In genomic region chr1:172563465-172563828, GRCm38 (mm10) we compare ENCODE assay signal across 9 mouse cellular contexts. TPM values are rescaled to one million over a fixed set of nuclear protein-coding genes. Genes with fewer than 3 reads are reported as not detected.
DNase-seq lines count a peak whose midpoint lies in the region; ATAC-seq and TF ChIP-seq lines count a peak whose summit lies in the region.
"Had no signal": no experiment of that assay in that cellular context is flagged by ENCODE, and none has a peak within 500 bp of the region (broad histone marks: within the 10 kb centered on the region; RNA-seq: fewer than 3 reads in every experiment).

No protein-coding gene starts in this region.

- peaks cover 41% of the 10 kb centered on the region for H3K27me3 ChIP-seq in lung, embryonic 15.5 days
- H3K27me3 ChIP-seq in forebrain, embryonic 14.5 days (replicated peaks; ENCODE audit: control insufficient read depth, insufficient read depth, low read length): peaks cover 17% of the 10 kb centered on the region
- H3K27me3 ChIP-seq in liver, embryonic 12.5 days (replicated peaks): peaks cover 84% of the 10 kb centered on the region
- H3K27me3 ChIP-seq in small intestine, adult 2 months (ENCODE audit: control insufficient read depth, insufficient read depth, low read length): 0 out of 2 replicates have a peak, but pooled peaks cover 2% of the 10 kb centered on the region

- peak overlapping the region; percentile 53; the same call in 1 of the 2 replicates for H3K9ac ChIP-seq in lung, embryonic 15.5 days
- peak overlapping the region; percentile 69 for H3K9ac ChIP-seq in forebrain, embryonic 14.5 days (ENCODE audit: low read length)
- no peak overlapping the region for H3K9ac ChIP-seq in liver, embryonic 12.5 days

- 1% methylated on average over 10 of the region's 10 CpGs for WGBS in lung, embryonic 15.5 days
- WGBS in forebrain, embryonic 14.5 days: 2% methylated on average over 10 of the region's 10 CpGs
- 6% methylated on average over 10 of the region's 10 CpGs for WGBS in liver, embryonic 12.5 days (ENCODE audit: insufficient replicate concordance)
- 7% methylated on average over 10 of the region's 10 CpGs for whole genome bisulfite sequencing in small intestine, adult 2 months

- H3K4me2 ChIP-seq in lung, embryonic 15.5 days: peak overlapping the region; percentile 98
- peak overlapping the region; percentile 99 for H3K4me2 ChIP-seq in forebrain, embryonic 14.5 days (ENCODE audit: low read length)
- H3K4me2 ChIP-seq in liver, embryonic 12.5 days: peak overlapping the region; percentile 72

- H3K4me1 ChIP-seq in lung, embryonic 15.5 days: peaks cover 15% of the 10 kb centered on the region; the same call in 1 of the 2 replicates
- peaks cover 5% of the 10 kb centered on the region; the same call in 1 of the 2 replicates for H3K4me1 ChIP-seq in forebrain, embryonic 14.5 days (ENCODE audit: control insufficient read depth, insufficient read depth, low read length)
- peaks cover 13% of the 10 kb centered on the region for H3K4me1 ChIP-seq in liver, embryonic 12.5 days
- H3K4me1 ChIP-seq in small intestine, adult 2 months (ENCODE audit: control insufficient read depth, insufficient read depth, insufficient read length, low read length): peaks cover 12% of the 10 kb centered on the region

- no peak for DNase-seq in lung, postnatal 14 days
- no peak for DNase-seq in forebrain, embryonic 14.5 days (ENCODE audit: low spot score)
- DNase-seq in left cerebral cortex, postnatal 10 days (ENCODE audit: extremely low spot score in 1 of 2, low spot score in 2 of 2): no peak
- no peak for DNase-seq in right cerebral cortex, adult 18-20 months
- no peak for DNase-seq in MN1 (ENCODE audit: low spot score)

- intact Hi-C loops in left cerebral cortex, postnatal 10 days (cut with DNase I): loop anchor here (2.0 kb wide), 1 partner anchor 35 kb away; no protein-coding TSS in a partner anchor

- H3K9me3 ChIP-seq in lung, embryonic 15.5 days: no peaks in the 10 kb centered on the region
- no peaks in the 10 kb centered on the region for H3K9me3 ChIP-seq in forebrain, embryonic 14.5 days (replicated peaks; ENCODE audit: control insufficient read depth, low read length)
- H3K9me3 ChIP-seq in liver, embryonic 12.5 days (replicated peaks): no peaks in the 10 kb centered on the region

- no peaks in the 10 kb centered on the region for H3K36me3 ChIP-seq in lung, embryonic 15.5 days
- no peaks in the 10 kb centered on the region for H3K36me3 ChIP-seq in forebrain, embryonic 14.5 days (ENCODE audit: control insufficient read depth, insufficient read depth, low read length)
- no peaks in the 10 kb centered on the region for H3K36me3 ChIP-seq in liver, embryonic 12.5 days
- H3K36me3 ChIP-seq in small intestine, adult 2 months (ENCODE audit: control insufficient read depth, insufficient read depth, low read length): no peaks in the 10 kb centered on the region

- peak overlapping the region; percentile 63 for H3K4me3 ChIP-seq in lung, embryonic 15.5 days
- H3K4me3 ChIP-seq in forebrain, embryonic 14.5 days (ENCODE audit: low read depth, low read length): peak overlapping the region; percentile 71
- peak overlapping the region; percentile 53 for H3K4me3 ChIP-seq in liver, embryonic 12.5 days
- H3K4me3 ChIP-seq in small intestine, adult 2 months (ENCODE audit: low read depth, low read length): peak overlapping the region; percentile 74

- no peak for TF ChIP-seq CTCF in small intestine, adult 2 months (IDR thresholded peaks at IDR 0.05; ENCODE audit: extremely low read depth, insufficient read length, insufficient replicate concordance, low read depth, low read length)

- TF ChIP-seq POLR2A in small intestine, adult 2 months (IDR thresholded peaks at IDR 0.05; ENCODE audit: low read depth, low read length): no peak

- ATAC-seq in lung, embryonic 15.5 days (ENCODE audit: borderline replicate concordance, extremely low read depth, low FRiP score, low TSS enrichment): no peak; the same call in 1 of the 2 replicates
- ATAC-seq in forebrain, embryonic 14.5 days: no peak
- no peak; the same call in 1 of the 2 replicates for ATAC-seq in liver, embryonic 12.5 days

- H3K27ac ChIP-seq in lung, embryonic 15.5 days: peak overlapping the region; percentile 18; the same call in 1 of the 2 replicates
- no peak overlapping the region for H3K27ac ChIP-seq in forebrain, embryonic 14.5 days (ENCODE audit: low read depth, low read length)
- no peak overlapping the region for H3K27ac ChIP-seq in liver, embryonic 12.5 days
- peak overlapping the region; percentile 56; the same call in 1 of the 2 replicates for H3K27ac ChIP-seq in small intestine, adult 2 months (ENCODE audit: insufficient read depth, low read depth, low read length)

RNA-seq across cellular contexts. Expression of gene Vsig8, which starts 7.7 kb away (rescaled TPM):
- polyA plus RNA-seq in lung, embryonic 15.5 days (2015; fragmentation: Nextera tagmentation; extraction: Ambion mirVana): 0.24 and 0.47 TPM in 2 replicates
- 0.11 and 0.28 TPM in 2 replicates for polyA plus RNA-seq in forebrain, embryonic 14.5 days (2014; fragmentation: Nextera tagmentation; extraction: Ambion mirVana)
- not detected in 2 replicates for polyA plus RNA-seq in liver, embryonic 12.5 days (2016; fragmentation: Nextera tagmentation; extraction: Ambion mirVana)
- polyA plus RNA-seq in small intestine, adult 2 months (2012; rRNA removed): 0.35 and 1.0 TPM in 2 replicates
- total RNA-seq in left cerebral cortex, postnatal 10 days (2021): 1 to 10 TPM in 1 of 2 experiments, under 1 TPM in 1; 0.53 to 1.4 TPM
- total RNA-seq: granulocyte monocyte progenitor cell, adult 5-6 weeks had no signal

RNA-seq across cellular contexts. Expression of gene Slamf8, which starts 26.9 kb away (rescaled TPM):
- 0.09 TPM in 1 of 2 replicates, not detected in the other for polyA plus RNA-seq in lung, embryonic 15.5 days (2015; fragmentation: Nextera tagmentation; extraction: Ambion mirVana)
- not detected in 2 replicates for polyA plus RNA-seq in forebrain, embryonic 14.5 days (2014; fragmentation: Nextera tagmentation; extraction: Ambion mirVana)
- not detected in 2 replicates for polyA plus RNA-seq in liver, embryonic 12.5 days (2016; fragmentation: Nextera tagmentation; extraction: Ambion mirVana)
- 3.1 and 4.4 TPM in 2 replicates for polyA plus RNA-seq in small intestine, adult 2 months (2012; rRNA removed)
- not detected for total RNA-seq in left cerebral cortex, postnatal 10 days (2021)

RNA-seq across cellular contexts. Expression of gene Fcrl6, which starts 38.9 kb away (rescaled TPM):
- not detected in 2 replicates for polyA plus RNA-seq in lung, embryonic 15.5 days (2015; fragmentation: Nextera tagmentation; extraction: Ambion mirVana)
- polyA plus RNA-seq in forebrain, embryonic 14.5 days (2014; fragmentation: Nextera tagmentation; extraction: Ambion mirVana): not detected in 2 replicates
- not detected in 2 replicates for polyA plus RNA-seq in liver, embryonic 12.5 days (2016; fragmentation: Nextera tagmentation; extraction: Ambion mirVana)
- polyA plus RNA-seq in small intestine, adult 2 months (2012; rRNA removed): not detected in 2 replicates
- total RNA-seq in left cerebral cortex, postnatal 10 days (2021): not detected
- total RNA-seq: granulocyte monocyte progenitor cell, adult 5-6 weeks had no signal

RNA-seq across cellular contexts. Expression of gene Cfap45, which starts 42.8 kb away (rescaled TPM):
- 8.1 and 10.7 TPM in 2 replicates for polyA plus RNA-seq in lung, embryonic 15.5 days (2015; fragmentation: Nextera tagmentation; extraction: Ambion mirVana)
- polyA plus RNA-seq in forebrain, embryonic 14.5 days (2014; fragmentation: Nextera tagmentation; extraction: Ambion mirVana): 2.4 and 3.3 TPM in 2 replicates
- polyA plus RNA-seq in liver, embryonic 12.5 days (2016; fragmentation: Nextera tagmentation; extraction: Ambion mirVana): 0.55 and 0.79 TPM in 2 replicates
- polyA plus RNA-seq in small intestine, adult 2 months (2012; rRNA removed): 0.29 and 1.3 TPM in 2 replicates
- 1 to 10 TPM; 3.1 to 4.3 TPM for total RNA-seq in left cerebral cortex, postnatal 10 days (2021)

Comparison
In these comparisons a context has a peak if more than half of its experiments do, and no peak if none do; other contexts are left out.
1. H3K27ac ChIP-seq: peak in lung, embryonic 15.5 days (single experiment) and small intestine, adult 2 months (single experiment); none in forebrain, embryonic 14.5 days (single experiment) and liver, embryonic 12.5 days (single experiment).
2. Peak in every context shown above with its lines, with median percentiles within 50 percentile points of each other: H3K4me2 ChIP-seq and H3K4me3 ChIP-seq.